Mouse (Mus musculus) kidney, adult 2 months (tissue): Measurements from ENCODE around the gene Kiss1. TPM values are rescaled to one million over a fixed set of nuclear protein-coding genes. Genes with fewer than 3 reads are reported as not detected.

ENCODE experiments used
- DNase-seq: peaks from one replicate; pipeline ENCODE4 v3.0.0; 2021
- H3K27ac ChIP-seq: fragments of 200-500 bp; 2 replicates; pipeline ENCODE4 v1.5.1; 2012; ENCODE audit warnings: low read depth, low read length, control low read depth, inconsistent platforms; ENCODE audit not compliant: insufficient read depth
- H3K27me3 ChIP-seq: fragments of 200-500 bp; replicated peaks from 2 replicates; pipeline ENCODE4 v1.6.1; 2012; ENCODE audit warnings: mild to moderate bottlenecking, moderate library complexity, low read length, inconsistent platforms; ENCODE audit not compliant: control insufficient read depth, insufficient read depth
- H3K36me3 ChIP-seq: fragments of 200-500 bp; 2 replicates; pipeline ENCODE4 v1.6.1; 2012; ENCODE audit warnings: mild to moderate bottlenecking, moderate library complexity, low read length, inconsistent platforms; ENCODE audit not compliant: control insufficient read depth, insufficient read depth
- H3K4me1 ChIP-seq: fragments of 200-500 bp; 2 replicates; pipeline ENCODE4 v1.6.1; 2011; ENCODE audit warnings: low read length; ENCODE audit not compliant: control insufficient read depth, insufficient read depth
- H3K4me3 ChIP-seq: fragments of 200-500 bp; 2 replicates; pipeline ENCODE4 v1.5.1; 2011; ENCODE audit warnings: mild to moderate bottlenecking, low read depth, low read length, control low read depth; ENCODE audit not compliant: insufficient read depth
- CTCF ChIP-seq: fragments of 200-500 bp; conservative IDR thresholded peaks from 2 replicates; pipeline ENCODE4 v1.5.1; 2011; ENCODE audit warnings: low read depth, mild to moderate bottlenecking, control low read depth, low read length, moderate library complexity, mixed read lengths; ENCODE audit not compliant: insufficient read depth, insufficient read length
- POLR2A ChIP-seq: fragments of 200-500 bp; IDR thresholded peaks from one replicate; pipeline ENCODE4 v1.6.1; 2011; ENCODE audit warnings: low read depth, low read length, control low read depth
- WGBS: fragments of 180-500 bp; shearing (Covaris S2); methylation state at CpG from one replicate; pipeline ENCODE4 v1.1.7; 2018; 5-methylcytosine and 5-hydroxymethylcytosine counted together
- polyA plus RNA-seq: library from polyadenylated mRNA; depleted of rRNA; stranded (reverse); fragments of >200 nt; gene quantifications from 2 replicates; pipeline ENCODE4 v1.2.3, GENCODE M21; 2012

Gene Kiss1
- polyA plus RNA-seq, 1 experiment = not detected

DNA sequence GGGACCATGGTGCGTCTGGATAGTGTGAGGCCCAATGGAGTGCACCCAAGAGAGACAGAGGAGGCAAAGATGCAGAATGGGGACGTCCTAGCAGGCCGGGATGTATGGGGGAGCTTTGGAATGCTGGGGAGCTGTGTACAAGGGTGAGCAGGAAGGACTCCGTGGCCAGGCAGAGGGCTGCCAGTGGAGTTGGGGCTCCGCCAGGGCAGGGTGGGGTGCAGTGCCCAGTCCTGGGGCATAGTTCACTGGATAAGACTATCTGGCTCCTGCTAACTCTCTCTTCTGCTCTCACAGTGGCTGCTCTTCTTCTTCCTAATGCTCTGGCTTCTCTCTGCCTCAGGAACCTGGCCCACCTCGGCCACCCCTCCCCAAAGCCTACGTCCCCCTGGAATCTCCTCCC is 35.8 kb upstream of the Kiss1 start:
- TF ChIP-seq CTCF (no peak), POLR2A (no peak)
- H3K27ac ChIP-seq = peak overlapping the region; percentile 68
- peaks cover 3% of the 10 kb centered on the region; the same call in 1 of the 2 replicates for H3K36me3 ChIP-seq
- peak; percentile 87 for DNase-seq
- peaks cover 21% of the 10 kb centered on the region; the same call in 1 of the 2 replicates for H3K4me1 ChIP-seq
- 49% methylated on average over 7 of the region's 7 CpGs for WGBS
- H3K27me3 ChIP-seq = no peaks in the 10 kb centered on the region
- no peak overlapping the region for H3K4me3 ChIP-seq

DNA sequence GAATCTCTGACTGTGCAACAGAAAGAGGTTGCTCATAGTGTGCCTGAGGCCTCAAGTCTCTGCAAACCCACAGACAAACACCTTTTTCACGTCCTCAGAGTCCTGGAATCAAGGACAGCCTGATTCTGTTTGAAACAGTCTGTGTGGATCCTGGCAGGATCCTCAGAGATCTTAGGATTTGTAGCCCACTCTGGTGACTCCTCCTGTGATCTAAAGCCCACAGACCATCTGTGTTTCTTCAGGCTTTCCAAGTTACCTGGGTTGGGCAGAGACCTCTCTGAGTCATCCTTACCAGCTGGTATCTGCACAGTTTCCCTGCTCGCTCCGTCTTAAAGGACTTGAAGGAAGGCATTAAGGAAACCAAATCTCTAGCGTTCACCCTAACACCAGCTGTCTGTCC is 34.6 kb upstream of the Kiss1 start:
- no peak overlapping the region for H3K4me3 ChIP-seq
- peaks cover 3% of the 10 kb centered on the region; the same call in 1 of the 2 replicates for H3K36me3 ChIP-seq
- 84% methylated on average over 4 of the region's 4 CpGs for WGBS
- H3K4me1 ChIP-seq = peaks cover 21% of the 10 kb centered on the region; the same call in 1 of the 2 replicates
- peak overlapping the region; percentile 43; the same call in 1 of the 2 replicates for H3K27ac ChIP-seq
- H3K27me3 ChIP-seq = no peaks in the 10 kb centered on the region
- TF ChIP-seq POLR2A (no peak), CTCF (no peak)
- DNase-seq = no peak

GRCm38 (mm10) chr1:133287880-133288279 is 33.8 kb upstream of the Kiss1 start:
- peaks cover 21% of the 10 kb centered on the region; the same call in 1 of the 2 replicates for H3K4me1 ChIP-seq
- H3K27ac ChIP-seq = peak overlapping the region; percentile 43
- H3K4me3 ChIP-seq = no peak overlapping the region
- TF ChIP-seq POLR2A (no peak), CTCF (no peak)
- H3K27me3 ChIP-seq = no peaks in the 10 kb centered on the region
- DNase-seq = peak; percentile 84
- peaks cover 3% of the 10 kb centered on the region; the same call in 1 of the 2 replicates for H3K36me3 ChIP-seq
- WGBS = 54% methylated on average over 12 of the region's 12 CpGs

GRCm38 (mm10) chr1:133291888-133292287 is 29.8 kb upstream of the Kiss1 start:
- no peak for TF ChIP-seq POLR2A
- no peak for TF ChIP-seq CTCF
- H3K27me3 ChIP-seq = no peaks in the 10 kb centered on the region
- WGBS = 68% methylated on average over 6 of the region's 6 CpGs
- no peak overlapping the region for H3K27ac ChIP-seq
- H3K36me3 ChIP-seq = peaks cover 1% of the 10 kb centered on the region; the same call in 1 of the 2 replicates
- no peak overlapping the region for H3K4me3 ChIP-seq
- no peak for DNase-seq
- H3K4me1 ChIP-seq = peaks cover 9% of the 10 kb centered on the region; the same call in 1 of the 2 replicates

DNA sequence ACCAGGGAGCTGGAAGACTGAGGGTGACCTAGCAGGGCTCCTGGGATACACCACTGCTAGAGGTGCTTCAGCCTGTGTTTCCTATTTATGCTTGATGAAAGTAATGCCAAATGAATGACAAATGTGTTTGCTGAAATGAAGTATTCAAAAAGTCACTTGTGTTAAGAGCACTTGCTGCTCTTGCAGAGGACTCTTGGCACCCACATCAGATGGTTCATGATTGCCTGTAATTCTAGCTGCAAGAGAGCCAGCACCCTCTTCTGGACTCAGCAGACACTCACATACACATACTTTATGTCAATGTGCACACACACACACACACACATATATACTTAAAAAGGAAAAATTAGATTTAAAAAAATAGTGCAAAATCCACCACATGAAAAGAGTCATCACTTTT is 29.1 kb upstream of the Kiss1 start:
- Histone ChIP-seq H3K4me1 (peaks cover 2% of the 10 kb centered on the region; the same call in 1 of the 2 replicates), H3K36me3 (peaks cover 1% of the 10 kb centered on the region; the same call in 1 of the 2 replicates), H3K27ac (no peak overlapping the region), H3K27me3 (no peaks in the 10 kb centered on the region), H3K4me3 (no peak overlapping the region)
- 0 out of 2 replicates have a peak, but pooled peaks have one; percentile 16 for TF ChIP-seq CTCF
- no peak for TF ChIP-seq POLR2A
- no peak for DNase-seq

DNA sequence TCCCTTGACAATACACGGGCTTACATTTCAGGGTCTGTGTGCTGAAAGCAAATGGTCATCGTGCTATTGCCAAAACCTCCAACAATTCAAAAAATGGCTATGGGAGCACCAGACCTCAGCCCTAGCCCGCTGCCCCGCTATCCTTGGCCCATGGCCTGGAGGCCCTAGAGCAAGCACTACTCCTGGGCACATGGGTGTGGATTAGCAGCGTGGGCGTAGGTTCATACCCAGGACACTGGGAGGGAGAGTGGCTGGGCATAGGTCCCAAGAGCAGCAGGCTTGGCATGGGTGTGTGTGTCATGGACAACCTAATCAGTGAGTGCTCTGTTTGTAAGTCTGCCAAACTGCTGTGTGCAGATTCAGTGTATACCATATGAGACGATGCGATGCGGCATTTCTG is 25.3 kb upstream of the Kiss1 start:
- H3K36me3 ChIP-seq = peaks cover 1% of the 10 kb centered on the region; the same call in 1 of the 2 replicates
- 70% methylated on average over 9 of the region's 9 CpGs for WGBS
- H3K4me3 ChIP-seq = no peak overlapping the region
- no peak for TF ChIP-seq CTCF
- no peak for TF ChIP-seq POLR2A
- H3K4me1 ChIP-seq = no peaks in the 10 kb centered on the region
- no peak overlapping the region for H3K27ac ChIP-seq
- no peaks in the 10 kb centered on the region for H3K27me3 ChIP-seq
- DNase-seq = no peak

- H3K4me3 ChIP-seq = no peak overlapping the region
- TF ChIP-seq POLR2A = no peak
- TF ChIP-seq CTCF = no peak
- H3K27me3 ChIP-seq = no peaks in the 10 kb centered on the region
- WGBS = 67% methylated on average over 14 of the region's 14 CpGs
- peaks cover 1% of the 10 kb centered on the region; the same call in 1 of the 2 replicates for H3K36me3 ChIP-seq
- H3K4me1 ChIP-seq = 0 out of 2 replicates have a peak, but pooled peaks cover 2% of the 10 kb centered on the region
- H3K27ac ChIP-seq = no peak overlapping the region
- DNase-seq = no peak
Measured at GRCm38 (mm10) chr1:133298816-133299215, 22.9 kb upstream of the Kiss1 start.
